Mouse (Mus musculus) MEL (cell line): ENCODE measurements around the gene Spp2. TPM values are rescaled to one million over a fixed set of nuclear protein-coding genes. Genes with fewer than 3 reads are reported as not detected.

Experiments used
- DNase-seq: peaks from one replicate; pipeline ENCODE4 v3.0.0; 2011; ENCODE audit warnings: low read depth, low spot score
- H3K27ac ChIP-seq: 2 replicates; pipeline ENCODE4 v1.5.1; 2012; ENCODE audit warnings: low read depth, mild to moderate bottlenecking, control low read depth, low read length, moderate library complexity; ENCODE audit not compliant: control insufficient read depth
- H3K27me3 ChIP-seq, 2 experiments: fragments of 150-350 bp in 1 of 2; sonication (generic) in 1 of 2; 2 replicates each; pipeline ENCODE4 v1.6.1; 2012; ENCODE audit warnings: low read length in 2 of 2, mild to moderate bottlenecking in 2 of 2, improper control_type of control experiment in 1 of 2, moderate library complexity in 1 of 2; ENCODE audit not compliant: insufficient read depth in 2 of 2, control insufficient read depth in 1 of 2
- H3K36me3 ChIP-seq, 2 experiments: 2 replicates each; pipeline ENCODE4 v1.6.1; 2012 to 2014; ENCODE audit warnings: low read length in 2 of 2, improper control_type of control experiment in 1 of 2, inconsistent platforms in 1 of 2, mild to moderate bottlenecking in 1 of 2; ENCODE audit not compliant: insufficient read depth in 2 of 2, control insufficient read depth in 1 of 2
- H3K4me1 ChIP-seq, 2 experiments: fragments of 150-350 bp in 1 of 2; sonication (generic) in 1 of 2; 2 replicates each; pipeline ENCODE4 v1.6.1; 2012; ENCODE audit warnings: low read length in 2 of 2, improper control_type of control experiment in 1 of 2, mild to moderate bottlenecking in 1 of 2; ENCODE audit not compliant: insufficient read depth in 2 of 2, control insufficient read depth in 1 of 2
- H3K4me3 ChIP-seq, 2 experiments: fragments of 150-350 bp in 1 of 2; sonication (generic) in 1 of 2; 2 replicates each; pipeline ENCODE4 v1.5.1; 2012; ENCODE audit warnings: low read depth in 2 of 2, low read length in 2 of 2, mild to moderate bottlenecking in 2 of 2, moderate library complexity in 2 of 2, control low read depth in 1 of 2, improper control_type of control experiment in 1 of 2; ENCODE audit not compliant: control insufficient read depth in 1 of 2, insufficient read depth in 1 of 2
- H3K79me2 ChIP-seq: 2 replicates; pipeline ENCODE4 v1.6.1; 2012; ENCODE audit warnings: mild to moderate bottlenecking, low read length, moderate library complexity; ENCODE audit not compliant: control insufficient read depth, poor library complexity, insufficient read depth
- H3K9ac ChIP-seq: 2 replicates; pipeline ENCODE4 v1.6.1; 2012; ENCODE audit warnings: low read depth, mild to moderate bottlenecking, control low read depth, low read length, moderate library complexity; ENCODE audit not compliant: control insufficient read depth, poor library complexity, severe bottlenecking
- H3K9me3 ChIP-seq: fragments of 150-350 bp; sonication (generic); replicated peaks from 2 replicates; pipeline ENCODE4 v1.6.1; 2012; ENCODE audit warnings: mild to moderate bottlenecking, low read length, improper control_type of control experiment, moderate library complexity; ENCODE audit not compliant: insufficient read depth
- CHD1 ChIP-seq: IDR thresholded peaks from 2 replicates; pipeline ENCODE4 v1.6.1; 2012; ENCODE audit warnings: low read depth, mild to moderate bottlenecking, inconsistent platforms, low read length, improper control_type of control experiment
- CHD2 ChIP-seq: IDR thresholded peaks from 2 replicates; pipeline ENCODE4 v1.6.1; 2011; ENCODE audit warnings: low read length, improper control_type of control experiment
- ELF1 ChIP-seq: IDR thresholded peaks from 2 replicates; pipeline ENCODE4 v1.6.1; 2014; ENCODE audit warnings: low read depth, mild to moderate bottlenecking, inconsistent platforms, low read length, improper control_type of control experiment, moderate library complexity
- HCFC1 ChIP-seq: IDR thresholded peaks from 2 replicates; pipeline ENCODE4 v1.6.1; 2012; ENCODE audit warnings: low read depth, mild to moderate bottlenecking, inconsistent platforms, low read length, improper control_type of control experiment, moderate library complexity
- KAT2A ChIP-seq: conservative IDR thresholded peaks from 2 replicates; pipeline ENCODE4 v1.6.1; 2012; ENCODE audit warnings: low read depth, low read length, improper control_type of control experiment, inconsistent platforms
- MAFK ChIP-seq: IDR thresholded peaks from 2 replicates; pipeline ENCODE4 v1.6.1; 2011; ENCODE audit warnings: low read depth, mild to moderate bottlenecking, low read length, improper control_type of control experiment, borderline replicate concordance
- MAZ ChIP-seq: IDR thresholded peaks from 2 replicates; pipeline ENCODE4 v1.6.1; 2012; ENCODE audit warnings: low read depth, mild to moderate bottlenecking, inconsistent platforms, low read length, improper control_type of control experiment
- MEF2A ChIP-seq: IDR thresholded peaks from 2 replicates; pipeline ENCODE4 v1.6.1; 2014; ENCODE audit warnings: low read depth, mild to moderate bottlenecking, inconsistent platforms, low read length, improper control_type of control experiment; ENCODE audit not compliant: poor library complexity, insufficient replicate concordance, severe bottlenecking; ENCODE audit errors: extremely low read depth
- MXI1 ChIP-seq: IDR thresholded peaks from 2 replicates; pipeline ENCODE4 v1.6.1; 2011; ENCODE audit warnings: mild to moderate bottlenecking, low read depth, low read length, improper control_type of control experiment
- MYB ChIP-seq: IDR thresholded peaks from 2 replicates; pipeline ENCODE4 v1.6.1; 2011; ENCODE audit warnings: mild to moderate bottlenecking, low read depth, low read length, improper control_type of control experiment
- MYC ChIP-seq: IDR thresholded peaks from 2 replicates; pipeline ENCODE4 v1.6.1; 2011; ENCODE audit warnings: low read depth, mild to moderate bottlenecking, low read length, improper control_type of control experiment, moderate library complexity
- POLR2A ChIP-seq, 2 experiments: IDR thresholded peaks; 2 replicates each; pipeline ENCODE4 v1.6.1; 2011 to 2012; ENCODE audit warnings: low read length in 2 of 2, mild to moderate bottlenecking in 2 of 2, control low read depth in 1 of 2, improper control_type of control experiment in 1 of 2, low read depth in 1 of 2, moderate library complexity in 1 of 2; ENCODE audit not compliant: control insufficient read depth in 1 of 2, insufficient read depth in 1 of 2, poor library complexity in 1 of 2
- POLR2AphosphoS2 ChIP-seq: IDR thresholded peaks from 2 replicates; pipeline ENCODE4 v1.6.1; 2011; ENCODE audit warnings: low read length, improper control_type of control experiment
- RCOR1 ChIP-seq: IDR thresholded peaks from 2 replicates; pipeline ENCODE4 v1.6.1; 2012; ENCODE audit warnings: low read depth, mild to moderate bottlenecking, inconsistent platforms, low read length, improper control_type of control experiment
- TCF12 ChIP-seq: IDR thresholded peaks from 2 replicates; pipeline ENCODE4 v1.6.1; 2014; ENCODE audit warnings: low read depth, mild to moderate bottlenecking, inconsistent platforms, low read length, improper control_type of control experiment, moderate library complexity
- UBTF ChIP-seq: IDR thresholded peaks from 2 replicates; pipeline ENCODE4 v1.6.1; 2012; ENCODE audit warnings: low read depth, mild to moderate bottlenecking, inconsistent platforms, low read length, improper control_type of control experiment, moderate library complexity, borderline replicate concordance; ENCODE audit not compliant: insufficient read depth
- USF1 ChIP-seq: IDR thresholded peaks from 2 replicates; pipeline ENCODE4 v1.6.1; 2014; ENCODE audit warnings: low read depth, mild to moderate bottlenecking, inconsistent platforms, low read length, improper control_type of control experiment, moderate library complexity
- USF2 ChIP-seq, 2 experiments: IDR thresholded peaks; 2 replicates each; pipeline ENCODE4 v1.6.1; 2011 to 2012; ENCODE audit warnings: improper control_type of control experiment in 2 of 2, low read length in 2 of 2, borderline replicate concordance in 1 of 2, inconsistent platforms in 1 of 2, low read depth in 1 of 2, mild to moderate bottlenecking in 1 of 2; ENCODE audit not compliant: insufficient read depth in 1 of 2
- ZC3H11A ChIP-seq: IDR thresholded peaks from 2 replicates; pipeline ENCODE4 v1.6.1; 2012; ENCODE audit warnings: low read depth, mild to moderate bottlenecking, inconsistent platforms, low read length, improper control_type of control experiment
- ZKSCAN1 ChIP-seq: IDR thresholded peaks from 2 replicates; pipeline ENCODE4 v1.6.1; 2012; ENCODE audit warnings: low read depth, mild to moderate bottlenecking, inconsistent platforms, low read length, improper control_type of control experiment, moderate library complexity
- polyA plus RNA-seq, 2 experiments: library from polyadenylated mRNA; stranded (reverse) in 1 of 2; unstranded in 1 of 2; fragments of >175 nt in 1 of 2; fragments of >200 nt in 1 of 2; gene quantifications; 2 replicates each; pipeline versions ENCODE4 v1.2.1 to v1.2.4; 2012; ENCODE audit warnings: low replicate concordance in 2 of 2, low read depth in 1 of 2; ENCODE audit not compliant: insufficient read length in 2 of 2, insufficient read depth in 1 of 2, missing spikeins in 1 of 2
- total RNA-seq: library from RNA; depleted of rRNA; stranded (reverse); fragments of 300-350 nt; gene quantifications from 2 replicates; pipeline ENCODE4 v1.2.3, GENCODE M21; 2012

Spp2 gene
- total and polyA plus RNA-seq, 3 experiments, result not detected

DNA sequence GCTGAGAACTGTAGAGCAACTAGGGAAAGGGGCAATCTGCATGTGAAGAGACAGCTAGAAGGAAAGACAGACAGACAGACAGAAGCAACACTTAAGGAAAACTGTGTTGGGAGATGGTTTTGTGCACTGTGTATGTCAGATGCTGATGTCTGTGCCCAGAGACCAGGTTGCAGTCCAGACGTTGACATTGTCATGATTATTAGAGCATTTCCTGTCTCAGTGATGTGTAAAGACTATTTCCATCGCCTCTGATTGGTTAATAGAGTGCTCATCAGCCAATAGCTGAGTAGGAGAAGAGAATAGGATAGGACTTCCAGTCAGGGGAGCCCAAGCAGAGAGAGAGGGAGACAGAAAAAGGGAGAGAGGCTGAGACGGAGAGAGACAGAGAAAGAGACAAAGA is 25.8 kb downstream of the Spp2 start:
- Histone ChIP-seq H3K4me1 (0 out of 4 replicates have a peak, but pooled peaks cover 0 to 3% of the 10 kb centered on the region in 2 experiments), H3K27me3 (no peaks in the 10 kb centered on the region), H3K4me3 (no peak overlapping the region), H3K79me2 (no peaks in the 10 kb centered on the region), H3K36me3 (no peaks in the 10 kb centered on the region), H3K9ac (no peak overlapping the region), H3K27ac (no peak overlapping the region), H3K9me3 (no peaks in the 10 kb centered on the region)
- no peak for TF ChIP-seq MXI1
- no peak for TF ChIP-seq CHD1
- TF ChIP-seq KAT2A, result no peak
- TF ChIP-seq MAZ, result no peak
- TF ChIP-seq TCF12, result no peak
- TF ChIP-seq RCOR1, result no peak
- no peak for TF ChIP-seq USF2 (IDR thresholded peaks at IDR 0.05; ENCODE audit: borderline replicate concordance in 1 of 2, insufficient read depth in 1 of 2, low read depth in 1 of 2, low read length in 2 of 2)
- TF ChIP-seq USF1, result no peak
- no peak for TF ChIP-seq MYC
- no peak for TF ChIP-seq ZKSCAN1
- TF ChIP-seq ELF1, result no peak
- TF ChIP-seq MAFK, result no peak
- TF ChIP-seq CHD2, result no peak
- TF ChIP-seq UBTF, result no peak
- no peak for TF ChIP-seq HCFC1
- TF ChIP-seq POLR2AphosphoS2, result no peak
- no peak for DNase-seq

DNA sequence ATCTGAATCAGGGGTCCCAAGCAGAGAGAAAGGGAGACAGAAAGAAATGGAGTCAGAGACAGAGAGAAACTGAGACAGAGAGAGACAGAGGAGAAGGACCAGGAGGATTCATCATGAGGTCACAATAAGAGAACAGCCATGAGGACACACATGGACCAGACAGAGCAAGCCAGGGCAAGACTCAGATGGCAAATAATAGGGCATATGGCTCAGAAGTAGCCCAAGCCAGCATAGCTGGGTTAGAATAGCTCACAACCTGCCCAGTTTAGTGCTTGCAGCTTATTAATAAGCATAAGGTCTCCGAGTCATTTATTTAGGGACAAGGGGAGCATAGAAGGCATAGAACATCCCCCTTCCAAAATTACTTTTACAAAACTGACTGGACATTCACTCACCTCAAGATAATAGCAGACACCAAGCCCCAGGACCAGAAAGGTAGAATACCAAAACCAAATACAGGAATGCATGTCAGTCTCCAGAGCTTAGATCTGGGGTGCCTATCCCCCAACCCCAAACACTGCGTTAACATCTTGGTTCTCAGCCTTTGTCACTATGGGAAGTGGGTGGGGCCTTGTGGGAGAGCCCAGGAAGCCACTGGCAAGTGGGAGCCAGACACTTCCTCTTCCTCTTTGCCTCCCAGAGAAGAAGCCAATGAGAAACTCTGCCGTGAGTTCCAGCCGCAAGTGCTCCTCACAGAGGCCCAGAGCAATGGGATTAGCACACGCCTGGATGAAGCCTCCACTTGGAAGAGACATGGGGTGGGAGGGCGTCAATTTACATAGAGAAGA is 26.5 kb downstream of the Spp2 start:
- peak; percentile 38 for DNase-seq
- H3K79me2 ChIP-seq, result no peaks in the 10 kb centered on the region
- no peak overlapping the region for H3K9ac ChIP-seq
- H3K27me3 ChIP-seq, result no peaks in the 10 kb centered on the region
- H3K27ac ChIP-seq, result no peak overlapping the region
- H3K4me3 ChIP-seq, result peak overlapping the region in 1 of 2 experiments; percentile 22; a peak in 1 of 4 replicates
- 0 out of 2 replicates have a peak, but pooled peaks have one; percentile 43 for TF ChIP-seq ELF1
- TF ChIP-seq POLR2A (IDR thresholded peaks at IDR 0.05; ENCODE audit: control insufficient read depth in 1 of 2, insufficient read depth in 1 of 2, low read depth in 1 of 2, low read length in 2 of 2, poor library complexity in 1 of 2), result no peak
- TF ChIP-seq POLR2AphosphoS2, result no peak
- no peak for TF ChIP-seq MYB
- TF ChIP-seq MEF2A, result no peak
- no peak for TF ChIP-seq UBTF
- TF ChIP-seq ZC3H11A, result no peak
- no peak for TF ChIP-seq TCF12
- H3K4me1 ChIP-seq, result 0 out of 4 replicates have a peak, but pooled peaks cover 0 to 3% of the 10 kb centered on the region in 2 experiments
- H3K9me3 ChIP-seq, result no peaks in the 10 kb centered on the region
- no peaks in the 10 kb centered on the region for H3K36me3 ChIP-seq
